Mouse (Mus musculus): ENCODE data around the gene Slamf9. TPM values are rescaled to one million over a fixed set of nuclear protein-coding genes. Genes with fewer than 3 reads are reported as not detected.

Slamf9 gene
- polyA plus RNA-seq, 1 experiment, result 7.3 TPM

DNA sequence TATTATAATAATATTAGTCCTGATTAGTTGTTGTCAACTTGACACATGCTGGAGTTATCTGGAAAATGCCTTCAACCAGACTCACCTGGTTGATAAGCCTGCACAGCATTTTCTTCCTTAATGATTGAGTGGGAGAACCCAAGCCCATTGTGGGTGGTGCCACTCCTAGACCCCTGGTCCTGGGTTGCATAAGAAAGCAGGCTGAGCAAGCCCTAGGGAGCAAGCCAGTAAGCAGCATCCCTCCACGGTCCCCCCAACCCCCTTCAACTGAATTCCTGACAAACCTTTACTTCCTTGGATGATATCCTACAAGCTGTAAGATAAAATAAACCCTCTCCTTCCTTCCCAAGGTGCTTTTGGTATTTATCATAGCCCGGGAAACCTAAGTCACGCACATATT lies 18.0 kb upstream of the Slamf9 start:
- Histone ChIP-seq H3K4me3 (ENCODE audit: control insufficient read depth, insufficient read depth, low read length) (no peak overlapping the region), H3K36me3 (ENCODE audit: control insufficient read depth, insufficient read depth, low read length) (no peaks in the 10 kb centered on the region), H3K4me1 (replicated peaks; ENCODE audit: control insufficient read depth, insufficient read depth, low read length) (peaks cover 10% of the 10 kb centered on the region; the same call in 1 of the 2 replicates), H3K27me3 (ENCODE audit: control insufficient read depth, insufficient read depth, low read length) (no peaks in the 10 kb centered on the region), H3K27ac (ENCODE audit: control insufficient read depth, insufficient read depth, low read length) (no peak overlapping the region)
- 97% methylated on average over 3 of the region's 3 CpGs for WGBS
- TF ChIP-seq CTCF (IDR thresholded peaks at IDR 0.05; ENCODE audit: borderline replicate concordance, control insufficient read depth, extremely low read depth, insufficient read depth, low read length, poor library complexity) (no peak), POLR2A (IDR thresholded peaks at IDR 0.05; ENCODE audit: control insufficient read depth, extremely low read depth, insufficient read depth, low read length, poor library complexity) (no peak)
- no peak for DNase-seq

DNA sequence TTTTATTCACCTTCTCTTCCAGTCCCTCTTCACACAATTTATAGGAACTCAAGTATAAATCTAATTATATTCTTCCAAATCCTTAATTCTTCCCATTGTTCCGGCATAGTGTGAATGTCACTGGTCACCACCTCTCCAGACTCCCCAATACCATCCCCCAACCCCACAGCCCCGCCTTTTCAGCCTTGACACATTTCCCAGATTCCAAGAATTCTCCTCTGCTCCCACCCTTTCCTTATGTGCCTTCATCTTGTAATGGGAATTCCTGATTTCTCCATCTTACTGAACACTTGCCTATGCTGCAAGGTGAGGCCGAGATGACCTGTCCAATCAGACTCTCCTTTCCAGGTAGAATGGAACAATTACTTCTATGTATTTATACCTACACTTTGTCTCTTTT lies 17.1 kb upstream of the Slamf9 start:
- no peak overlapping the region for H3K4me3 ChIP-seq (ENCODE audit: control insufficient read depth, insufficient read depth, low read length)
- H3K36me3 ChIP-seq (ENCODE audit: control insufficient read depth, insufficient read depth, low read length), result no peaks in the 10 kb centered on the region
- 95% methylated on average over 3 of the region's 3 CpGs for whole genome bisulfite sequencing
- no peak overlapping the region for H3K27ac ChIP-seq (ENCODE audit: control insufficient read depth, insufficient read depth, low read length)
- H3K4me1 ChIP-seq (replicated peaks; ENCODE audit: control insufficient read depth, insufficient read depth, low read length), result peaks cover 10% of the 10 kb centered on the region; the same call in 1 of the 2 replicates
- TF ChIP-seq CTCF (IDR thresholded peaks at IDR 0.05; ENCODE audit: borderline replicate concordance, control insufficient read depth, extremely low read depth, insufficient read depth, low read length, poor library complexity) (no peak), POLR2A (IDR thresholded peaks at IDR 0.05; ENCODE audit: control insufficient read depth, extremely low read depth, insufficient read depth, low read length, poor library complexity) (no peak)
- no peak for DNase-seq
- H3K27me3 ChIP-seq (ENCODE audit: control insufficient read depth, insufficient read depth, low read length), result no peaks in the 10 kb centered on the region

DNA sequence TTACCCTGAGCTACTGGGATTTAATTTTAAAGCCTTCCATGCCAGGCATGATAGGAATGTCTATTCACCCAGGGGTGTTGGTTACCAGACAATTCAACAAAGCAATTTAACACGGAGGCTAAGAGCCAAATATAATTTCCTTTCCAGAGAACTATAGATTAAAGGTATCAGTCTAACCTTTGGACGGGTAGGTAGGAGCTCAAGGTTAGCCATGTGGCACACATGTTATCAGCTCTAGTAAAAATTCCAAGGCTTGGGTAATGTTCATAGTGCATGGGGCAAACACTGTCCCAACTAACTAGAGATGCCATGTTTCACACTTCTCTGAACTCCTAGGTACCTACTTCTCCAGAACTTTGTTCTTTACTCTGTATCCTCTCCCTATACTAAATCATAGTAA lies 13.6 kb upstream of the Slamf9 start:
- H3K4me1 ChIP-seq (replicated peaks; ENCODE audit: control insufficient read depth, insufficient read depth, low read length), result no peaks in the 10 kb centered on the region
- no peaks in the 10 kb centered on the region for H3K27me3 ChIP-seq (ENCODE audit: control insufficient read depth, insufficient read depth, low read length)
- H3K27ac ChIP-seq (ENCODE audit: control insufficient read depth, insufficient read depth, low read length), result no peak overlapping the region
- TF ChIP-seq CTCF (IDR thresholded peaks at IDR 0.05; ENCODE audit: borderline replicate concordance, control insufficient read depth, extremely low read depth, insufficient read depth, low read length, poor library complexity), result no peak
- no peak for TF ChIP-seq POLR2A (IDR thresholded peaks at IDR 0.05; ENCODE audit: control insufficient read depth, extremely low read depth, insufficient read depth, low read length, poor library complexity)
- no peak overlapping the region for H3K4me3 ChIP-seq (ENCODE audit: control insufficient read depth, insufficient read depth, low read length)
- no peaks in the 10 kb centered on the region for H3K36me3 ChIP-seq (ENCODE audit: control insufficient read depth, insufficient read depth, low read length)
- WGBS, result 93% methylated on average over 2 of the region's 2 CpGs
- no peak for DNase-seq

DNA sequence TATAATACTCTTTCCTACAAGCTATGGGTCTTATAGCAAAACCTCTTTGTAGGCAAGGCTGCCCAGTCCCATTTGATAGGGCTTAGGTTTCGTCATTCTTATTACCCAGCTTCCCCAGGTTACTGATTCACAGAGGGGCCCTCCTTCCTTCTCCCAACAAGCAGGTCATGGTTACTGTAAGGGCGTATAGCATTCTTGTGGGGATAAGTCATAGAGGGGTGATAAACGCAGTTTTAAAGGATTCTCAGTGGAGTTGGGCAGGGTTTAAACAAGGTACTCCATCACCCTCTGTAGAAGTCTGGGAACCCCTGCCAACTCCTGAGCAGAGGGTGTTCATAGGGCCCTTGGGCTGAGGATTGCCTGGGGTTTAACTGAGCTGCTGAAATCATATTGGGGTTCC lies 12.6 kb upstream of the Slamf9 start:
- Histone ChIP-seq H3K27me3 (ENCODE audit: control insufficient read depth, insufficient read depth, low read length) (no peaks in the 10 kb centered on the region), H3K27ac (ENCODE audit: control insufficient read depth, insufficient read depth, low read length) (no peak overlapping the region), H3K36me3 (ENCODE audit: control insufficient read depth, insufficient read depth, low read length) (no peaks in the 10 kb centered on the region), H3K4me3 (ENCODE audit: control insufficient read depth, insufficient read depth, low read length) (no peak overlapping the region), H3K4me1 (replicated peaks; ENCODE audit: control insufficient read depth, insufficient read depth, low read length) (no peaks in the 10 kb centered on the region)
- DNase-seq, result no peak
- TF ChIP-seq POLR2A (IDR thresholded peaks at IDR 0.05; ENCODE audit: control insufficient read depth, extremely low read depth, insufficient read depth, low read length, poor library complexity), result no peak
- TF ChIP-seq CTCF (IDR thresholded peaks at IDR 0.05; ENCODE audit: borderline replicate concordance, control insufficient read depth, extremely low read depth, insufficient read depth, low read length, poor library complexity), result no peak
- 94% methylated on average over 3 of the region's 3 CpGs for WGBS

DNA sequence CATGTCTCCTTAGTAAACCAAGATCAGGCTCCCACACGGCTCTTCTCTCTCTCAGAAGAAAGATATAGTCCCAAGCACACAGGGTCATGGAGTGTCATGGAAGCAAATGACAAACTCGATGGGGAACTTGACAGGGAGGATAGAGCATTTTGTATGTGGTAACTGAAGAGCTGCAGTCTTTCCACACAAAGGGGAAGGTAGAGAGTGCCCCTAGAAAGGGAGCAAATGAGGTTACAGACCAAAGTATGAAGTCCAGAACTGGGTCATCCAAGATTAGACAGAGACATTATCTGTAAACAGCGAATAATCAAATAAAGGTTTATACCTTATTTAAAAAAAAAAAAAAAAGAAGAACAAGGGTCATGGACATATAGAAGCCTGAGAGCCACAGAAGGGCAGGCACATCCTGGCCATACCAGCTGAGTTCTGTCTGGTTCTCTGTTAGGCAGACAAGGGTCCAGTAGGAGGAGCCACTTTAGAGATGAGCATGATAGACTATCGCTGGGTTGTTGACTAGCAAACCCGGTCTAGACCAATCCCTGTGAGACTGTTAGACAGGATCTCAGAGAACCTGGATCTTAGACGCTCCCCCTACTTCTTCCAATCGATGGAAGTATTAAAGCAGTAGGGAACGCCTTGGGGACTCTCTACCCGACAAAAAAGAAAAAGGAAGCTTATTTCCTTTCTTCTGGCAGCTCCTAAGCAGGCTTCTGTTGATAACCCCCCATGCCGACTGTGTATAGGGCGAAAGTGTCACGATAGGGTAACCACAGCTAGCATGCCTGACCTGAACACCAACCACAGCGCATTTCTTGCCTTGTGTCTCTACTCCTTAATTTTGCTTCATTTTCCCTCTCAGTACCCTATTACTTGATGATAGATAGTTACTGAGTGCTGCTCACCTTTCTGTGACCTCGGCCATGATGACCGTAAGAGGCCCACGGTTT lies 11.5 kb upstream of the Slamf9 start:
- no peaks in the 10 kb centered on the region for H3K27me3 ChIP-seq (ENCODE audit: control insufficient read depth, insufficient read depth, low read length)
- no peaks in the 10 kb centered on the region for H3K4me1 ChIP-seq (replicated peaks; ENCODE audit: control insufficient read depth, insufficient read depth, low read length)
- TF ChIP-seq CTCF (IDR thresholded peaks at IDR 0.05; ENCODE audit: borderline replicate concordance, control insufficient read depth, extremely low read depth, insufficient read depth, low read length, poor library complexity), result no peak
- TF ChIP-seq POLR2A (IDR thresholded peaks at IDR 0.05; ENCODE audit: control insufficient read depth, extremely low read depth, insufficient read depth, low read length, poor library complexity), result no peak
- WGBS, result 60% methylated on average over 16 of the region's 16 CpGs
- H3K36me3 ChIP-seq (ENCODE audit: control insufficient read depth, insufficient read depth, low read length), result no peaks in the 10 kb centered on the region
- no peak overlapping the region for H3K27ac ChIP-seq (ENCODE audit: control insufficient read depth, insufficient read depth, low read length)
- H3K4me3 ChIP-seq (ENCODE audit: control insufficient read depth, insufficient read depth, low read length), result no peak overlapping the region
- DNase-seq, result no peak

DNA sequence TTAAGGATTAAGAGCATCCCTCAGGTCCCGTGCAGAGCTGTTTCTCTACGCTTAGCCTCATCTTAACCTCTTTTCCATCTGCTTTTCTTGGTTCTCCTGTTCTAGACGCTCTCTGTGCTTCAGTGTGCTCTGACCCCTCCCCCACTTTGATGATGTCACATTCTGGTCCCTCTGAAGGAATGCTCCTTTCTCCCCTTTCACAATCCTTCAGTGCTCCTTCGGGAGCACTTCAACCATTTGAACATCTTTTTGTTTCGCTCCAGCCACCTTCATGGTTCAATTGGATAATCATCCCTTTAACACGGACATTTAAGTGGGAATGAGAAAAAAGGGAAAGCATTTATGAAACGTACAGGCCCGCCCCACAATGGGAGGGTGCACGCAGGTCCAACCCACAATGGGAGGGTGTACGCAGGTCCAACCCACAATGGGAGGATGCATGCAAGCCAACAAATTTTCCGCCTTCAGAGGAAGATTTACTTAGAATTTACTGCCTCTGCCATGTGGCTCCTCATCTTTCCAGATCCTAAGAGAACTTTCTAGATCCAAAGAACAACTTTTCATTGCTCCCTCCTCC lies 6.8 kb upstream of the Slamf9 start:
- H3K4me1 ChIP-seq (replicated peaks; ENCODE audit: control insufficient read depth, insufficient read depth, low read length), result no peaks in the 10 kb centered on the region
- H3K27ac ChIP-seq (ENCODE audit: control insufficient read depth, insufficient read depth, low read length), result no peak overlapping the region
- WGBS, result 93% methylated on average over 11 of the region's 11 CpGs
- no peak for DNase-seq
- no peak overlapping the region for H3K4me3 ChIP-seq (ENCODE audit: control insufficient read depth, insufficient read depth, low read length)
- H3K36me3 ChIP-seq (ENCODE audit: control insufficient read depth, insufficient read depth, low read length), result no peaks in the 10 kb centered on the region
- TF ChIP-seq CTCF (IDR thresholded peaks at IDR 0.05; ENCODE audit: borderline replicate concordance, control insufficient read depth, extremely low read depth, insufficient read depth, low read length, poor library complexity) (no peak), POLR2A (IDR thresholded peaks at IDR 0.05; ENCODE audit: control insufficient read depth, extremely low read depth, insufficient read depth, low read length, poor library complexity) (no peak)
- no peaks in the 10 kb centered on the region for H3K27me3 ChIP-seq (ENCODE audit: control insufficient read depth, insufficient read depth, low read length)
